Mouse (Mus musculus) hindbrain, postnatal 0 days (tissue): ENCODE measurements around the gene Spock1. TPM values are rescaled to one million over a fixed set of nuclear protein-coding genes. Genes with fewer than 3 reads are reported as not detected.

Source experiments
- ATAC-seq: fragments of 200-750 bp; cut with Nextera tagmentation; 2 replicates; pipeline ENCODE4 v1.8.0; 2017; ENCODE audit warnings: mild to moderate bottlenecking, moderate TSS enrichment, moderate library complexity
- DNase-seq: peaks from one replicate; pipeline ENCODE4 v3.0.0-alpha.2; 2015; ENCODE audit warnings: low spot score
- H3K27ac ChIP-seq: fragments of 300-500 bp; sonication (generic); 2 replicates; pipeline ENCODE4 v1.5.1; 2014; ENCODE audit warnings: mild to moderate bottlenecking
- H3K27me3 ChIP-seq: fragments of 300-500 bp; sonication (generic); 2 replicates; pipeline ENCODE4 v1.6.1; 2014; ENCODE audit warnings: low read length, mixed read lengths; ENCODE audit not compliant: insufficient read depth
- H3K36me3 ChIP-seq: fragments of 300-500 bp; sonication (generic); 2 replicates; pipeline ENCODE4 v1.6.1; 2014; ENCODE audit warnings: low read length, mixed read lengths; ENCODE audit not compliant: insufficient read depth
- H3K4me1 ChIP-seq: fragments of 300-500 bp; sonication (generic); 2 replicates; pipeline ENCODE4 v1.6.1; 2014; ENCODE audit warnings: antibody characterized with exemption, low read length, mixed read lengths; ENCODE audit not compliant: insufficient read depth
- H3K4me2 ChIP-seq: fragments of 300-500 bp; sonication (generic); 2 replicates; pipeline ENCODE4 v1.6.1; 2014; ENCODE audit warnings: low read depth, mild to moderate bottlenecking, low read length, moderate library complexity, mixed read lengths
- H3K4me3 ChIP-seq: fragments of 300-500 bp; sonication (generic); 2 replicates; pipeline ENCODE4 v1.5.1; 2014; ENCODE audit warnings: low read length
- H3K9ac ChIP-seq: fragments of 300-500 bp; sonication (generic); replicated peaks from 2 replicates; pipeline ENCODE4 v1.6.1; 2014; ENCODE audit warnings: mild to moderate bottlenecking, low read length, moderate library complexity, mixed read lengths
- H3K9me3 ChIP-seq: fragments of 300-500 bp; sonication (generic); 2 replicates; pipeline ENCODE4 v1.6.1; 2016; ENCODE audit warnings: low read length, mixed read lengths
- CTCF ChIP-seq: IDR thresholded peaks from 2 replicates; pipeline ENCODE4 v1.5.1; 2016; ENCODE audit warnings: antibody characterized with exemption, control low read depth, low read depth
- WGBS: fragments of 180-500 bp; shearing (Covaris S2); extraction: QIAGEN DNeasy Blood & Tissue Kit; methylation state at CpG from one replicate; pipeline ENCODE4 v1.1.7; 2014; 5-methylcytosine and 5-hydroxymethylcytosine counted together
- polyA plus RNA-seq: library from polyadenylated mRNA; unstranded; fragments of >200 nt; fragmentation: Nextera tagmentation; extraction: Ambion mirVana; gene quantifications from 2 replicates; pipeline ENCODE4 v1.2.1, GENCODE M21; 2015
- total RNA-seq: library from RNA; depleted of rRNA; stranded (reverse); fragments of >200 nt; gene quantifications from 2 replicates; pipeline ENCODE4 v1.2.3, GENCODE M21; 2014

The Spock1 gene
- total and polyA plus RNA-seq, 2 experiments from 2014 or later = 80.3 to 118 TPM

GRCm38 (mm10) chr13:57702966-57703365 is 205.2 kb downstream of the Spock1 start:
- H3K27ac ChIP-seq = no peak overlapping the region
- H3K9ac ChIP-seq = no peak overlapping the region
- DNase-seq (no peak), ATAC-seq (no peak)
- no peaks in the 10 kb centered on the region for H3K36me3 ChIP-seq
- no peak overlapping the region for H3K4me3 ChIP-seq
- no peaks in the 10 kb centered on the region for H3K27me3 ChIP-seq
- WGBS = 90% methylated on average over 2 of the region's 2 CpGs
- no peak overlapping the region for H3K4me2 ChIP-seq
- TF ChIP-seq CTCF = no peak
- no peaks in the 10 kb centered on the region for H3K9me3 ChIP-seq
- no peaks in the 10 kb centered on the region for H3K4me1 ChIP-seq

- no peak overlapping the region for H3K27ac ChIP-seq
- DNase-seq (no peak), ATAC-seq (no peak)
- no peaks in the 10 kb centered on the region for H3K27me3 ChIP-seq
- H3K4me2 ChIP-seq = no peak overlapping the region
- H3K36me3 ChIP-seq = no peaks in the 10 kb centered on the region
- H3K4me1 ChIP-seq = no peaks in the 10 kb centered on the region
- no peak overlapping the region for H3K9ac ChIP-seq
- H3K9me3 ChIP-seq = no peaks in the 10 kb centered on the region
- TF ChIP-seq CTCF = no peak
- H3K4me3 ChIP-seq = no peak overlapping the region
- 88% methylated on average over 5 of the region's 5 CpGs for whole genome bisulfite sequencing
Measured at GRCm38 (mm10) chr13:57696685-57697084, 211.4 kb downstream of the Spock1 start.

GRCm38 (mm10) chr13:57688926-57689325 is 219.2 kb downstream of the Spock1 start:
- DNase-seq (no peak), ATAC-seq (no peak)
- Histone ChIP-seq H3K9me3 (no peaks in the 10 kb centered on the region), H3K9ac (no peak overlapping the region), H3K36me3 (no peaks in the 10 kb centered on the region), H3K4me1 (no peaks in the 10 kb centered on the region), H3K27me3 (no peaks in the 10 kb centered on the region), H3K4me3 (no peak overlapping the region), H3K27ac (no peak overlapping the region), H3K4me2 (no peak overlapping the region)
- WGBS = 81% methylated on average over 5 of the region's 5 CpGs
- no peak for TF ChIP-seq CTCF

GRCm38 (mm10) chr13:57686437-57686836 is 221.7 kb downstream of the Spock1 start:
- Histone ChIP-seq H3K4me2 (no peak overlapping the region), H3K4me1 (no peaks in the 10 kb centered on the region), H3K27me3 (no peaks in the 10 kb centered on the region), H3K4me3 (no peak overlapping the region), H3K27ac (no peak overlapping the region), H3K36me3 (no peaks in the 10 kb centered on the region), H3K9ac (no peak overlapping the region), H3K9me3 (no peaks in the 10 kb centered on the region)
- DNase-seq (no peak), ATAC-seq (no peak)
- WGBS = 78% methylated on average over 5 of the region's 5 CpGs
- TF ChIP-seq CTCF = no peak

DNA sequence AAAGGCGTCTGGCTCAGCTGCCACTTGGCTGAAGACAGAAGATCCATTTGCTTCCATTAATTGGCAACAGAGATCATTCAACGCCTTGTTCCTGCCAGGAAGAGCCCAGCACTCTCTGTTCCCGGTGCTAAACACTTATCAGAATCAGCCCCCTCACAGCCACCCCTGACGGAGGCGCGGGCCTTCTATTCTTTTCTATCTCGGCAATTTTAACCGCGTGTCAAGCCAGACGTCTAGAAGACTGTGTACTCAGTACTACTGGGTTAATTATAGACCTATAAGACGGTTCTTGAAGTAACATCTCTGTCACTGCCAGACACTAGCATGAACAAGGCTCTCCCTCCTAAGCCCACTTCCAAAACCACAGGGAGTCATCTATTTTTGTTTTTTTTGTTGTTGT is 222.9 kb downstream of the Spock1 start:
- Histone ChIP-seq H3K27me3 (no peaks in the 10 kb centered on the region), H3K4me1 (no peaks in the 10 kb centered on the region), H3K4me2 (no peak overlapping the region), H3K9me3 (no peaks in the 10 kb centered on the region), H3K27ac (no peak overlapping the region), H3K36me3 (no peaks in the 10 kb centered on the region), H3K4me3 (no peak overlapping the region), H3K9ac (no peak overlapping the region)
- DNase-seq (no peak), ATAC-seq (no peak)
- 61% methylated on average over 11 of the region's 11 CpGs for WGBS
- TF ChIP-seq CTCF = no peak

DNA sequence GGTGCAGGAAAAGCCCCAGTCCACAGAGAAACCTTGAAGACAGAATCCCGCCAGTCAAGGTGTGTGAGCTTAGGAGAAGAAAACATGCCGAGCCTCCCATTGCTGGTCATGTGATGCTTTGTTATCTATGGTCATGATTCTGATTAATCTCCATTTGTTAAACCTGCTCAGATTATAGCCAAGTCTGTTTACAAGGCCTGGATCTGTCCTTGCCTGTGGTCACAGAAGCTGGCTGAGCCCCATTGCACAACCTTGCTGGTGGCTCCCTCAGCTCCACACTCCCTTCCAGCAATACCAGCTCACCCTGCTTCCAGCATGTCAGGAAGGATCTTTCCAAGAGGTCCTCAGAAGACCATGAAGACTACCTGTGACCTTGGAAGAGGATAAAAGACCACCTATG is 228.5 kb downstream of the Spock1 start:
- no peak for TF ChIP-seq CTCF
- ATAC-seq = no peak
- Histone ChIP-seq H3K36me3 (no peaks in the 10 kb centered on the region), H3K4me1 (no peaks in the 10 kb centered on the region), H3K9me3 (no peaks in the 10 kb centered on the region), H3K27me3 (no peaks in the 10 kb centered on the region), H3K4me3 (no peak overlapping the region), H3K4me2 (no peak overlapping the region), H3K27ac (no peak overlapping the region), H3K9ac (no peak overlapping the region)
- DNase-seq = no peak
- 77% methylated on average over 2 of the region's 2 CpGs for WGBS

DNA sequence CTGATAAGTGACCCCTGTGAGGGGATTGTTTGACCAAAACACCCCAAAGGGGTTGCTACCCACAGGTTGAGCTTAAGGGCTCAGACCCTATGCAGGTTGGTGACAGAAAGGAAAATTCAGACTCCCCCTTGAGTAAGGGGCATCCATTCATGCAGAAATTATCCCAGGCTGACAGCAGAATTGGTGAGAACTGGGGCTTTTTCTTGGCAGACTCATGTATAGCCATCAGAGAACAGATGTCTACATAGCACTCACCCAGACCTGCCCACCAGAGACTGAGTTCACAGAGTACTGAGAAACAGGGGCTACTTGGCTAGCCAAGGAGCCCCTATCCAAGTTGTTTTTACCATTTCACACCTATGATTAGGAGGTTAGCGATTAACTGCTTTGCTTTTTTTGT is 231.3 kb downstream of the Spock1 start:
- H3K4me3 ChIP-seq = no peak overlapping the region
- H3K4me1 ChIP-seq = no peaks in the 10 kb centered on the region
- H3K9ac ChIP-seq = no peak overlapping the region
- no peak for TF ChIP-seq CTCF
- no peaks in the 10 kb centered on the region for H3K36me3 ChIP-seq
- DNase-seq = peak; percentile 68
- no peak overlapping the region for H3K27ac ChIP-seq
- H3K9me3 ChIP-seq = no peaks in the 10 kb centered on the region
- peaks cover 3% of the 10 kb centered on the region; the same call in 1 of the 2 replicates for H3K27me3 ChIP-seq
- WGBS = 85% methylated on average over 1 of the region's 1 CpGs
- ATAC-seq = peak; percentile 53
- H3K4me2 ChIP-seq = no peak overlapping the region

DNA sequence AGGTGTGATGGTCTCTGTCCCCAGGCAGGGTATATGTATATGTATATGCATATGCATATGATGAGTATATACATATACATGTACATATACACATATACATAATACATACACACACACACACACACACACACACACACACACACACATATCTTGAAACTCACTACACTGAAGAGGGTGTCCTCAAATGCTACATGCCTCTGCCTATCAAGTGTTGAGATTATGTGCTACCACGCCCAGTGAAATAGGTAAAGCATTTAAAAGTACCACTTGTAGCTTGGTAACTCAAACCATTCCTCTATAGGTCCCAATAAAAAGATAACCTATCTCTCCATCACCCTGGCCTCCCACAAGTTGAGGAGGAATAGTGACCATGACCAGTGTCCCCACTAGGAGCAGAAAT is 234.7 kb downstream of the Spock1 start:
- WGBS = 94% methylated on average over 1 of the region's 1 CpGs
- Histone ChIP-seq H3K27me3 (peaks cover 3% of the 10 kb centered on the region; the same call in 1 of the 2 replicates), H3K4me1 (no peaks in the 10 kb centered on the region), H3K9ac (no peak overlapping the region), H3K9me3 (no peaks in the 10 kb centered on the region), H3K36me3 (no peaks in the 10 kb centered on the region), H3K4me2 (no peak overlapping the region), H3K27ac (no peak overlapping the region), H3K4me3 (no peak overlapping the region)
- TF ChIP-seq CTCF = no peak
- ATAC-seq (no peak), DNase-seq (no peak)
